Mouse (Mus musculus) monocyte, adult 5-6 weeks (primary cell): Measurements from ENCODE around the gene Maml3. TPM values are rescaled to one million over a fixed set of nuclear protein-coding genes. Genes with fewer than 3 reads are reported as not detected.

Experiments
- ATAC-seq: fragments of 153-309, 156-312 bp; replicated peaks from 2 replicates; pipeline ENCODE4 v1.8.0; 2017; ENCODE audit warnings: mild to moderate bottlenecking; ENCODE audit not compliant: low TSS enrichment, insufficient number of reproducible peaks, severe bottlenecking, poor library complexity, low FRiP score
- total RNA-seq: library from RNA; stranded (forward); fragments of 200-1000, 200-491, 200-594 nt; gene quantifications from 3 replicates; pipeline ENCODE4 v1.2.3, GENCODE M21; 2017

The Maml3 gene
- total RNA-seq, 1 experiment from 2014 or later = 8.5 TPM

GRCm38 (mm10) chr3:51972576-51972975, 132.3 kb downstream of the Maml3 start:
- no peak for ATAC-seq

GRCm38 (mm10) chr3:51970489-51970888, 134.4 kb downstream of the Maml3 start:
- no peak for ATAC-seq

- ATAC-seq = no peak
Observed at GRCm38 (mm10) chr3:51969451-51969850, 135.4 kb downstream of the Maml3 start.

- no peak for ATAC-seq
Observed at GRCm38 (mm10) chr3:51965841-51966240, 139.0 kb downstream of the Maml3 start.

GRCm38 (mm10) chr3:51965436-51965835, 139.4 kb downstream of the Maml3 start:
- ATAC-seq = no peak

GRCm38 (mm10) chr3:51965008-51965407, 139.9 kb downstream of the Maml3 start:
- ATAC-seq = no peak

GRCm38 (mm10) chr3:51963891-51964593, 140.8 kb downstream of the Maml3 start:
- no peak for ATAC-seq

- no peak for ATAC-seq
Observed at GRCm38 (mm10) chr3:51963151-51963791, 141.6 kb downstream of the Maml3 start.

GRCm38 (mm10) chr3:51958751-51959150, 146.1 kb downstream of the Maml3 start:
- ATAC-seq = no peak

- no peak for ATAC-seq
Observed at GRCm38 (mm10) chr3:51954441-51954840, 150.4 kb downstream of the Maml3 start.

- no peak for ATAC-seq
Observed at GRCm38 (mm10) chr3:51953927-51954326, 150.9 kb downstream of the Maml3 start.

GRCm38 (mm10) chr3:51952728-51953623, 151.9 kb downstream of the Maml3 start:
- ATAC-seq = no peak

GRCm38 (mm10) chr3:51952267-51952666, 152.6 kb downstream of the Maml3 start:
- ATAC-seq = no peak

- ATAC-seq = no peak
Observed at GRCm38 (mm10) chr3:51949651-51950050, 155.2 kb downstream of the Maml3 start.

GRCm38 (mm10) chr3:51947168-51947567, 157.7 kb downstream of the Maml3 start:
- ATAC-seq = no peak

GRCm38 (mm10) chr3:51943642-51944041, 161.2 kb downstream of the Maml3 start:
- no peak for ATAC-seq

GRCm38 (mm10) chr3:51941781-51942180, 163.1 kb downstream of the Maml3 start:
- ATAC-seq = no peak

GRCm38 (mm10) chr3:51939864-51940263, 165.0 kb downstream of the Maml3 start:
- ATAC-seq = no peak

- 0 out of 2 replicates have a peak, but pooled peaks have one; percentile 31 for ATAC-seq
Observed at GRCm38 (mm10) chr3:51939054-51939453, 165.8 kb downstream of the Maml3 start.
